Mouse (Mus musculus): ENCODE results near the gene Podxl2. TPM values are rescaled to one million over a fixed set of nuclear protein-coding genes. Genes with fewer than 3 reads are reported as not detected.

Podxl2 gene
- polyA plus RNA-seq, 1 experiment from 2014 or later, result 54.2 TPM

- Histone ChIP-seq H3K27me3 (ENCODE audit: insufficient read depth, low read length) (no peaks in the 10 kb centered on the region), H3K4me1 (replicated peaks; ENCODE audit: insufficient read depth, low read length) (no peaks in the 10 kb centered on the region), H3K4me3 (replicated peaks; ENCODE audit: low read depth, low read length) (no peak overlapping the region), H3K9ac (ENCODE audit: low read depth, low read length) (no peak overlapping the region), H3K36me3 (ENCODE audit: insufficient read depth, low read length) (no peaks in the 10 kb centered on the region), H3K9me3 (replicated peaks; ENCODE audit: low read length) (no peaks in the 10 kb centered on the region), H3K27ac (no peak overlapping the region), H3K4me2 (ENCODE audit: low read length) (no peak overlapping the region)
- no peak for ATAC-seq (replicated peaks; ENCODE audit: low FRiP score, low read depth)
- no peak for DNase-seq (ENCODE audit: low spot score)
- 44% methylated on average over 8 of the region's 8 CpGs for WGBS
- TF ChIP-seq CTCF (IDR thresholded peaks at IDR 0.05; ENCODE audit: low read depth), result no peak
Measured at GRCm38 (mm10) chr6:88871546-88871945, 3.3 kb downstream of the Podxl2 start.

- no peaks in the 10 kb centered on the region for H3K4me1 ChIP-seq (replicated peaks; ENCODE audit: insufficient read depth, low read length)
- ATAC-seq (replicated peaks; ENCODE audit: low FRiP score, low read depth) (no peak), DNase-seq (ENCODE audit: low spot score) (no peak)
- TF ChIP-seq CTCF (IDR thresholded peaks at IDR 0.05; ENCODE audit: low read depth), result no peak
- H3K36me3 ChIP-seq (ENCODE audit: insufficient read depth, low read length), result no peaks in the 10 kb centered on the region
- H3K4me3 ChIP-seq (replicated peaks; ENCODE audit: low read depth, low read length), result no peak overlapping the region
- H3K27me3 ChIP-seq (ENCODE audit: insufficient read depth, low read length), result no peaks in the 10 kb centered on the region
- H3K9ac ChIP-seq (ENCODE audit: low read depth, low read length), result no peak overlapping the region
- no peaks in the 10 kb centered on the region for H3K9me3 ChIP-seq (replicated peaks; ENCODE audit: low read length)
- no peak overlapping the region for H3K27ac ChIP-seq
- 69% methylated on average over 4 of the region's 4 CpGs for WGBS
- no peak overlapping the region for H3K4me2 ChIP-seq (ENCODE audit: low read length)
Measured at GRCm38 (mm10) chr6:88870594-88870993, 4.2 kb downstream of the Podxl2 start.

GRCm38 (mm10) chr6:88869459-88869858 lies 5.4 kb downstream of the Podxl2 start:
- ATAC-seq (replicated peaks; ENCODE audit: low FRiP score, low read depth) (no peak), DNase-seq (ENCODE audit: low spot score) (no peak)

GRCm38 (mm10) chr6:88865704-88866103 lies 9.1 kb downstream of the Podxl2 start:
- Histone ChIP-seq H3K27me3 (ENCODE audit: insufficient read depth, low read length) (no peaks in the 10 kb centered on the region), H3K9me3 (replicated peaks; ENCODE audit: low read length) (no peaks in the 10 kb centered on the region), H3K9ac (ENCODE audit: low read depth, low read length) (no peak overlapping the region), H3K4me1 (replicated peaks; ENCODE audit: insufficient read depth, low read length) (no peaks in the 10 kb centered on the region), H3K27ac (no peak overlapping the region), H3K36me3 (ENCODE audit: insufficient read depth, low read length) (0 out of 2 replicates have a peak, but pooled peaks cover 4% of the 10 kb centered on the region), H3K4me2 (ENCODE audit: low read length) (no peak overlapping the region), H3K4me3 (replicated peaks; ENCODE audit: low read depth, low read length) (no peak overlapping the region)
- TF ChIP-seq CTCF (IDR thresholded peaks at IDR 0.05; ENCODE audit: low read depth), result no peak
- ATAC-seq (replicated peaks; ENCODE audit: low FRiP score, low read depth) (no peak), DNase-seq (ENCODE audit: low spot score) (no peak)
- WGBS, result 78% methylated on average over 7 of the region's 7 CpGs

More at GRCm38 (mm10) chr6:88869459-88869858, 5.4 kb downstream of the Podxl2 start:
- H3K4me1 ChIP-seq (replicated peaks; ENCODE audit: insufficient read depth, low read length), result no peaks in the 10 kb centered on the region
- H3K27me3 ChIP-seq (ENCODE audit: insufficient read depth, low read length), result no peaks in the 10 kb centered on the region
- no peak overlapping the region for H3K4me2 ChIP-seq (ENCODE audit: low read length)
- H3K36me3 ChIP-seq (ENCODE audit: insufficient read depth, low read length), result 0 out of 2 replicates have a peak, but pooled peaks cover 3% of the 10 kb centered on the region
- no peak for TF ChIP-seq CTCF (IDR thresholded peaks at IDR 0.05; ENCODE audit: low read depth)
- H3K9me3 ChIP-seq (replicated peaks; ENCODE audit: low read length), result no peaks in the 10 kb centered on the region
- WGBS, result 74% methylated on average over 7 of the region's 7 CpGs
- H3K9ac ChIP-seq (ENCODE audit: low read depth, low read length), result no peak overlapping the region
- no peak overlapping the region for H3K4me3 ChIP-seq (replicated peaks; ENCODE audit: low read depth, low read length)
- no peak overlapping the region for H3K27ac ChIP-seq

- no peaks in the 10 kb centered on the region for H3K27me3 ChIP-seq (ENCODE audit: insufficient read depth, low read length)
- H3K9me3 ChIP-seq (replicated peaks; ENCODE audit: low read length), result no peaks in the 10 kb centered on the region
- no peak overlapping the region for H3K4me2 ChIP-seq (ENCODE audit: low read length)
- no peak overlapping the region for H3K9ac ChIP-seq (ENCODE audit: low read depth, low read length)
- 0 out of 2 replicates have a peak, but pooled peaks cover 4% of the 10 kb centered on the region for H3K36me3 ChIP-seq (ENCODE audit: insufficient read depth, low read length)
- peak; percentile 60; the same call in 1 of the 2 replicates for ATAC-seq (replicated peaks; ENCODE audit: low FRiP score, low read depth)
- H3K27ac ChIP-seq, result no peak overlapping the region
- peak; percentile 90 for DNase-seq (ENCODE audit: low spot score)
- peak; percentile 88 for TF ChIP-seq CTCF (IDR thresholded peaks at IDR 0.05; ENCODE audit: low read depth)
- no peaks in the 10 kb centered on the region for H3K4me1 ChIP-seq (replicated peaks; ENCODE audit: insufficient read depth, low read length)
- WGBS, result 26% methylated on average over 2 of the region's 2 CpGs
- no peak overlapping the region for H3K4me3 ChIP-seq (replicated peaks; ENCODE audit: low read depth, low read length)
Measured at GRCm38 (mm10) chr6:88860914-88861313, 13.9 kb downstream of the Podxl2 start.

GRCm38 (mm10) chr6:88858341-88858740 lies 16.5 kb downstream of the Podxl2 start:
- 44% methylated on average over 7 of the region's 7 CpGs for WGBS
- Histone ChIP-seq H3K4me2 (ENCODE audit: low read length) (no peak overlapping the region), H3K27ac (no peak overlapping the region), H3K9me3 (replicated peaks; ENCODE audit: low read length) (no peaks in the 10 kb centered on the region), H3K4me3 (replicated peaks; ENCODE audit: low read depth, low read length) (no peak overlapping the region), H3K4me1 (replicated peaks; ENCODE audit: insufficient read depth, low read length) (no peaks in the 10 kb centered on the region), H3K27me3 (ENCODE audit: insufficient read depth, low read length) (no peaks in the 10 kb centered on the region), H3K36me3 (ENCODE audit: insufficient read depth, low read length) (no peaks in the 10 kb centered on the region), H3K9ac (ENCODE audit: low read depth, low read length) (no peak overlapping the region)
- DNase-seq (ENCODE audit: low spot score) (peak; percentile 42), ATAC-seq (replicated peaks; ENCODE audit: low FRiP score, low read depth) (no peak)
- TF ChIP-seq CTCF (IDR thresholded peaks at IDR 0.05; ENCODE audit: low read depth), result no peak

GRCm38 (mm10) chr6:88857830-88858229 lies 17.0 kb downstream of the Podxl2 start:
- Histone ChIP-seq H3K9me3 (replicated peaks; ENCODE audit: low read length) (no peaks in the 10 kb centered on the region), H3K4me1 (replicated peaks; ENCODE audit: insufficient read depth, low read length) (no peaks in the 10 kb centered on the region), H3K9ac (ENCODE audit: low read depth, low read length) (peak overlapping the region; percentile 27; the same call in 1 of the 2 replicates), H3K4me3 (replicated peaks; ENCODE audit: low read depth, low read length) (no peak overlapping the region), H3K27ac (no peak overlapping the region), H3K4me2 (ENCODE audit: low read length) (no peak overlapping the region), H3K36me3 (ENCODE audit: insufficient read depth, low read length) (no peaks in the 10 kb centered on the region), H3K27me3 (ENCODE audit: insufficient read depth, low read length) (no peaks in the 10 kb centered on the region)
- WGBS, result 79% methylated on average over 6 of the region's 6 CpGs
- DNase-seq (ENCODE audit: low spot score) (no peak), ATAC-seq (replicated peaks; ENCODE audit: low FRiP score, low read depth) (no peak)
- no peak for TF ChIP-seq CTCF (IDR thresholded peaks at IDR 0.05; ENCODE audit: low read depth)
